Mouse (Mus musculus) splenic B cell, adult 2 months (primary cell): ENCODE measurements around the gene Egfl8.

Experiments
- DNase-seq: peaks from one replicate; pipeline ENCODE4 v3.0.0-alpha.2; 2011; ENCODE audit warnings: low read depth, low spot score
- H3K27me3 ChIP-seq: 2 replicates; pipeline ENCODE4 v1.6.1; 2012; ENCODE audit warnings: mild to moderate bottlenecking, low read length, moderate library complexity, mixed read lengths; ENCODE audit not compliant: control insufficient read depth, poor library complexity, insufficient read depth, severe bottlenecking
- H3K36me3 ChIP-seq: 2 replicates; pipeline ENCODE4 v1.6.1; 2012; ENCODE audit warnings: mild to moderate bottlenecking, low read length, moderate library complexity, mixed read lengths; ENCODE audit not compliant: control insufficient read depth, poor library complexity, insufficient read depth, severe bottlenecking

Gene Egfl8

DNA sequence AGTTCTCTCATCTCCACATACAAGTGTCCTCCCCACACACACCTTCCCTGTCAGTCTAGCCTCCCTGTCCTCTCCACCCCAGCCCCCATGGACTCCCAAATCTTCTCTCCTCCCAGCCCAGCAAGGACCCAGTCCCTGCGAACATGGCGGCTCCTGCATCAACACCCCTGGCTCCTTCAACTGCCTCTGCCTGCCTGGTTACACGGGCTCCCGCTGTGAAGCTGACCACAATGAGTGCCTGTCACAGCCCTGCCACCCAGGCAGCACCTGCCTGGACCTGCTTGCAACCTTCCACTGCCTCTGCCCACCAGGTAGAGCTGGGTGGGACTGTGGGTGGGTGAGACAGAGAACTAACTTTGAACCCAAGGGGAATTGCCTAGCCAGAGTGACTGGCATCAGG is 45.9 kb downstream of the Egfl8 start:
- no peaks in the 10 kb centered on the region for H3K27me3 ChIP-seq
- DNase-seq, result no peak
- H3K36me3 ChIP-seq, result no peaks in the 10 kb centered on the region

DNA sequence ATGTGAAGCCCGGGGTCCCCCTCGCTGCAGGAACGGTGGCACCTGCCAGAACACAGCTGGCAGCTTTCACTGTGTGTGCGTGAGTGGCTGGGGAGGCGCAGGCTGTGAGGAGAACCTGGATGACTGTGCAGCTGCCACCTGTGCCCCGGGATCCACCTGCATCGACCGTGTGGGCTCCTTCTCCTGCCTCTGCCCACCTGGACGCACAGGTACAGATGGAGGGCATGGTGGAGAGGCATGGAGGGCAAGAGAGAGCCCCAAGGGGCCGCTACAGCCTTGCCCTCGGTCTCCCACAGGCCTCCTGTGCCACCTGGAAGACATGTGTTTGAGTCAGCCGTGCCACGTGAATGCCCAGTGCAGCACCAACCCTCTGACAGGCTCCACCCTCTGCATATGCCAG is 47.4 kb downstream of the Egfl8 start:
- H3K27me3 ChIP-seq, result no peaks in the 10 kb centered on the region

DNA sequence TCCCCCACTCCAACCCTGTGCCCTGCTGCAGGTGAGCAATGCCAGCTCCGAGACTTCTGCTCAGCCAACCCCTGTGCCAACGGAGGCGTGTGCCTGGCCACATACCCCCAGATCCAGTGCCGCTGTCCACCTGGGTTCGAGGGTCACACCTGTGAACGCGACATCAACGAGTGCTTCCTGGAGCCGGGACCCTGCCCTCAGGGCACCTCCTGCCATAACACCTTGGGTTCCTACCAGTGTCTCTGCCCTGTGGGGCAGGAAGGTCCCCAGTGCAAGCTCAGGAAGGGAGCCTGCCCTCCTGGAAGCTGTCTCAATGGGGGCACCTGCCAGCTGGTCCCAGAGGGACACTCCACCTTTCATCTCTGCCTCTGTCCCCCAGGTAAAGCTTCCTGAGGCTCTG is 48.5 kb downstream of the Egfl8 start:
- DNase-seq, result no peak
- Histone ChIP-seq H3K36me3 (no peaks in the 10 kb centered on the region), H3K27me3 (no peaks in the 10 kb centered on the region)

More for the DNA sequence above, 47.4 kb downstream of the Egfl8 start:
- H3K36me3 ChIP-seq, result no peaks in the 10 kb centered on the region
- DNase-seq, result no peak

DNA sequence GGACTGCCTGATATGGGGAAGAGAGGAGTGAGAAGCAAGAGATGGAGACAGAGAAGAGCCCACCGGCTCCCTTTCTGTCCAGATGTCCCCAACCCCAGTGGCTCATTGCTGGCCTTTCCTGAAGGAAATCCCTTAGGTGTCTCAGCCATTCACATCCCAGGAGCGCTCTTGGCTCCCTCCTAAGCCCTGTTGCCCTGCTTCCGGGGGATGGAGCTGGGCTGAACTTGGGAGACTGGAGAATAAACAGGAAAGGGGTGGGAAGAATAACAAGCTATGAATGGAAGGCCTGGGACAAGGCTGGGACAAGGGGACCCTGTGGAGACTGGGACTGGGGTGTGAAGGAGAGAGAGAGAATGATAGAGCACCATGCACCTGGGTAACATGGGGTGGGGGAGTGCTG is 51.0 kb downstream of the Egfl8 start:
- Histone ChIP-seq H3K36me3 (no peaks in the 10 kb centered on the region), H3K27me3 (no peaks in the 10 kb centered on the region; the same call in 1 of the 2 replicates)
- DNase-seq, result no peak

DNA sequence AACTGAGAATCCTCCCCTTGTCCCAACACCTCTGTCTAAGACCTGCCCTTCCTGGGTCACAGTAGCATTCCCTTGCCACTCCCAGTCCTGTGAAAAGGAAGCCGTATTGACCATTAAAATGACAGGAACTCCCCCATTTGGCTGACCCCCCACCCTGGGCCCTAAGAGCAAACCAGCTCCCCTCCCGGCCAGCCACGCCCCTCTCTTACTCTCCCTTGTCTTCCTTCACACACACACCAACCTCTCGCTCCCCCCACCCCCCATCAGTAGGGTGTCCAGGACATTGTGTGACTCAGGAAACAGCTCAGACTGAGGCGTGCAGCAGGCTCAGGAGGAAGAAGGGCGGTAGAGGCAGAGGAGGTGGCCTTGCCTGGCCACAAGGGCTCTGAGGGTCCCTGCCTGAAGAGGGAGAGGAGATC is 51.8 kb downstream of the Egfl8 start, which contains the start of gene Notch4:
TSS of gene Notch4 (plus strand) at position 266 of the 419 bp plus-strand sequence.
- DNase-seq, result no peak
- no peaks in the 10 kb centered on the region; the same call in 1 of the 2 replicates for H3K27me3 ChIP-seq

DNA sequence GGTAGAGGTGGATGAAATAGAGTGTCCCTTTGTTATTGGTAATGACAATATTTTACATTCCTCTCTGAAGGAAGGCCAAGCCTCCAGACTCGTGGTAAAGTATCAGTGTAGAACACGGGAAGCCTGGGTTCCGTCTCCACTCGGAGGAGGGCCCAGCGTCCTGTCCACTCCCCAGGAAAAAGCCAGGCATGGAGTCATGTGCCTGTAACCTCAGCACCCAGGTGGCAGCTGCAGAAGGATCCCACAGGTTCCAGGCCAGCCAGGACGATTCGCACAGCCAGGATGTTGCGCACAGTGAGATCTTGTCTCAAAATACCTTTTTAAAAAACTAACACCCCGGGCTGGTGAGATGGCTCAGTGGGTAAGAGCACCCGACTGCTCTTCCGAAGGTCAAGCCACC is 52.4 kb downstream of the Egfl8 start:
- no peak for DNase-seq
- H3K27me3 ChIP-seq, result no peaks in the 10 kb centered on the region; the same call in 1 of the 2 replicates
- no peaks in the 10 kb centered on the region for H3K36me3 ChIP-seq

More for the DNA sequence above, 51.8 kb downstream of the Egfl8 start, which contains the start of gene Notch4:
- no peaks in the 10 kb centered on the region for H3K36me3 ChIP-seq
